ENCODE assay signal across 8 mouse cellular contexts in genomic region chr2:7063574-7064192, GRCm38 (mm10).
DNase-seq lines count a peak whose midpoint lies in the region; ATAC-seq and TF ChIP-seq lines count a peak whose summit lies in the region.

No protein-coding gene starts in this region.

- no peak overlapping the region for H3K4me3 ChIP-seq in hindbrain, embryonic 13.5 days
- no peak overlapping the region for H3K4me3 ChIP-seq in midbrain, postnatal 0 days (ENCODE audit: low read depth, low read length)

- WGBS in hindbrain, embryonic 13.5 days, result 21% methylated on average over 12 of the region's 12 CpGs
- WGBS in midbrain, postnatal 0 days, result 21% methylated on average over 12 of the region's 12 CpGs

- DNase-seq in cerebellum, postnatal 10 days, result peak; percentile 55 to 62
- DNase-seq in cerebellum, adult 9-10 months, result no peak
- DNase-seq in layer of hippocampus, adult 9-11 months, result peak; percentile 37
- no peak for DNase-seq in layer of hippocampus, postnatal 36 days
- no peak for DNase-seq in midbrain, postnatal 0 days (ENCODE audit: low spot score)
- DNase-seq in natural killer cell, adult 2 months (ENCODE audit: low spot score in 2 of 2), result no peak

- no peaks in the 10 kb centered on the region for H3K9me3 ChIP-seq in hindbrain, embryonic 13.5 days
- no peaks in the 10 kb centered on the region for H3K9me3 ChIP-seq in midbrain, postnatal 0 days (ENCODE audit: low read length)

- no peak for TF ChIP-seq CTCF in midbrain, postnatal 0 days (IDR thresholded peaks at IDR 0.05)

- H3K36me3 ChIP-seq in hindbrain, embryonic 13.5 days, result no peaks in the 10 kb centered on the region
- no peaks in the 10 kb centered on the region for H3K36me3 ChIP-seq in midbrain, postnatal 0 days (ENCODE audit: insufficient read depth, low read length)

- no peak overlapping the region for H3K9ac ChIP-seq in hindbrain, embryonic 13.5 days
- H3K9ac ChIP-seq in midbrain, postnatal 0 days (replicated peaks; ENCODE audit: low read length, poor library complexity, severe bottlenecking), result no peak overlapping the region

- peak overlapping the region; percentile 29 for H3K4me2 ChIP-seq in hindbrain, embryonic 13.5 days
- peak overlapping the region; percentile 26 for H3K4me2 ChIP-seq in midbrain, postnatal 0 days (ENCODE audit: low read depth, low read length, poor library complexity, severe bottlenecking)

- no peak for ATAC-seq in hindbrain, embryonic 13.5 days (ENCODE audit: low FRiP score)
- ATAC-seq in midbrain, postnatal 0 days (ENCODE audit: low FRiP score), result no peak
- no peak for ATAC-seq in megakaryocyte progenitor cell, adult 5-6 weeks (replicated peaks; ENCODE audit: poor library complexity)

- H3K27ac ChIP-seq in hindbrain, embryonic 13.5 days, result peak overlapping the region; percentile 27; the same call in 1 of the 2 replicates
- H3K27ac ChIP-seq in midbrain, postnatal 0 days (ENCODE audit: low read depth, low read length), result peak overlapping the region; percentile 34; the same call in 1 of the 2 replicates

- H3K27me3 ChIP-seq in hindbrain, embryonic 13.5 days, result no peaks in the 10 kb centered on the region
- no peaks in the 10 kb centered on the region for H3K27me3 ChIP-seq in midbrain, postnatal 0 days (ENCODE audit: insufficient read depth, low read length)

- H3K4me1 ChIP-seq in hindbrain, embryonic 13.5 days (replicated peaks), result peaks cover 11% of the 10 kb centered on the region
- peaks cover 5% of the 10 kb centered on the region; the same call in 1 of the 2 replicates for H3K4me1 ChIP-seq in midbrain, postnatal 0 days (ENCODE audit: insufficient read depth, low read length)

Comparison
In these comparisons a context has a peak if more than half of its experiments do, and no peak if none do; other contexts are left out.
1. DNase-seq: peak in cerebellum, postnatal 10 days (2 of 2) and layer of hippocampus, adult 9-11 months (single experiment); none in cerebellum, adult 9-10 months (single experiment), layer of hippocampus, postnatal 36 days (0 of 2), midbrain, postnatal 0 days (single experiment) and natural killer cell, adult 2 months (0 of 2).